Mouse (Mus musculus) liver, embryonic 12.5 days (tissue): ENCODE measurements around the gene Wbp4. TPM values are rescaled to one million over a fixed set of nuclear protein-coding genes. Genes with fewer than 3 reads are reported as not detected.
"Not testable (repeated sequence)": the region's sequence is repeated elsewhere in the genome, so short reads cannot be mapped to it uniquely, and the experiment has no call there.

Experiments
- ATAC-seq: fragments of 200-750 bp; cut with Nextera tagmentation; 2 replicates; pipeline ENCODE4 v1.8.0; 2017; ENCODE audit warnings: moderate number of reproducible peaks, mild to moderate bottlenecking, moderate library complexity
- H3K27ac ChIP-seq: fragments of 300-500 bp; sonication (generic); 2 replicates; pipeline ENCODE4 v1.5.1; 2016; ENCODE audit warnings: mild to moderate bottlenecking
- H3K27me3 ChIP-seq: fragments of 300-500 bp; sonication (generic); replicated peaks from 2 replicates; pipeline ENCODE4 v1.6.1; 2016; ENCODE audit warnings: mild to moderate bottlenecking, moderate library complexity
- H3K36me3 ChIP-seq: fragments of 300-500 bp; sonication (generic); 2 replicates; pipeline ENCODE4 v1.6.1; 2016; ENCODE audit warnings: mild to moderate bottlenecking, moderate library complexity
- H3K4me1 ChIP-seq: fragments of 300-500 bp; sonication (generic); 2 replicates; pipeline ENCODE4 v1.6.1; 2016
- H3K4me2 ChIP-seq: fragments of 300-500 bp; sonication (generic); 2 replicates; pipeline ENCODE4 v1.6.1; 2016; ENCODE audit warnings: mild to moderate bottlenecking, moderate library complexity
- H3K4me3 ChIP-seq: fragments of 300-500 bp; sonication (generic); 2 replicates; pipeline ENCODE4 v1.5.1; 2016; ENCODE audit warnings: mild to moderate bottlenecking, moderate library complexity
- H3K9ac ChIP-seq: fragments of 300-500 bp; sonication (generic); 2 replicates; pipeline ENCODE4 v1.6.1; 2016; ENCODE audit warnings: mild to moderate bottlenecking, moderate library complexity
- H3K9me3 ChIP-seq: fragments of 300-500 bp; sonication (generic); replicated peaks from 2 replicates; pipeline ENCODE4 v1.6.1; 2016; ENCODE audit warnings: mild to moderate bottlenecking, moderate library complexity
- WGBS: fragments of 180-500 bp; shearing (Covaris S2); methylation state at CpG from one replicate; pipeline ENCODE4 v1.1.7; 2016; ENCODE audit not compliant: insufficient replicate concordance; 5-methylcytosine and 5-hydroxymethylcytosine counted together
- polyA plus RNA-seq: library from polyadenylated mRNA; unstranded; fragments of >200 nt; fragmentation: Nextera tagmentation; extraction: Ambion mirVana; gene quantifications from 2 replicates; pipeline ENCODE4 v1.2.1, GENCODE M21; 2016

Wbp4 gene
- 22.4 and 23.5 TPM in 2 replicates for polyA plus RNA-seq

DNA sequence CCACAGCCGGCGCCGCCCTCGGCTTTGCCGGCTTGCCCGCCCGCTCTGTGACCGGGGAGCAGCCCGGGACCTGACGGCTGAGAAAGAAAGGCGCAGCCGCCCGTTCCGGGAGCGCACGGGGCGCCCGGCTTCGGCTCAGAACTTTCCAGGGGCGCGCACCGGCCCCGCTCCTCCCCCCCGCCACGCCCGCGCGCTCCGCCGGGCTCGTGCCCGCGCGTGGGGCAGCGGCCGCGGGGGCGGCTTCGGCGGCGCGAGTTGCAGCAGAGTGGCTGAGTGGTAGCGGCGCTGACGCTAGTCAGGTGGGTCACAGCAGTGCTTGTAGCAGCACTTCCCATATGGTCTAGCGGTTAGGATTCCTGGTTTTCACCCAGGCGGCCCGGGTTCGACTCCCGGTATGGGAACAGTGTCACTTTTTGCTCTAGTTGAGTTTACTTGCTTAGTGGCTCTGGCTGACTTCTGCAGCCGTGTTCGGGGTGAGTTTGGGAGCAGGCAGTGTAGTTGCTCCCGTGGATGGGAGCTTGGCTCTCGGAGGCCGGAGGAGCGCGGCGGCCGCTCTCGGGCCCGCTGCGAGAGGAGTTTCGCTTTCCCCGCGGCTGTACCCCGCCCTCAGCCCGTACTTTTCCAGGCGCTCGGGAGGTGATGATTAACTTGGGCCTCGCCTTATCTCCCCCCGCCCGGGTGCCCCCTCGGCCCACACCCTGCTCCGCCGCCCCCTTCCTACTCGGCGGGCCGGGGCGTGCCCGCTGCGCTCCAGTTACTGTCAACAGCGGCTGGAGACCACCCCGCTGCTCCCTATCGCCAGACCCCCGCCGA, at the start of gene Wbp4:
Gene Wbp4 (minus strand): TSS at position 182 of the 813 bp plus-strand sequence.
- peaks cover 25% of the 10 kb centered on the region for H3K36me3 ChIP-seq
- under 1% methylated on average over 86 of the region's 86 CpGs for WGBS
- ATAC-seq: peak; percentile 89
- H3K4me1 ChIP-seq: peaks cover 63% of the 10 kb centered on the region
- peak within 1 kb of the TSS; percentile 85 for H3K4me3 ChIP-seq
- H3K9ac ChIP-seq: peak within 1 kb of the TSS; percentile 95
- H3K4me2 ChIP-seq: peak within 1 kb of the TSS; percentile 93
- no peaks in the 10 kb centered on the region for H3K27me3 ChIP-seq
- H3K27ac ChIP-seq: peak within 1 kb of the TSS; percentile 100
- no peaks in the 10 kb centered on the region for H3K9me3 ChIP-seq

DNA sequence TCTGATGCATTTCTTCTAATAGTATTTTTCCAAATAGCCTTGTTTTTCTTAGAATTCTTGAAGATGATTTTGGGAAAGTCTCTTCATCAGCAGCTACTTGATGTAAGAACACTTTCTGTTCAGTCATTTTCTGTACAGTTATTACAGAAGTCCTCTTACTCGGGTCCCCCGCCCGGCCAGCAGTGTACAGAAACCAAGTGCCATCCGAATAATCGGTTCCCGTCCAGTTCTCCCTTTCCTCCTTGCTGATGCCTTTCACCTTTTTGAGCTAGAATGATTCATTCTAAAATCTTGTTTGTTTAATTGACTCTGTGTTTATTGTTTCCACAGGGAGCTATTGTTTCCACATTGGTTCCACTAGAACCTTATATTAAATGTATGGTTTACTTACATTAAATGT, 49.4 kb upstream of the Wbp4 start:
- H3K4me1 ChIP-seq: peaks cover 82% of the 10 kb centered on the region
- WGBS: 36% methylated on average over 6 of the region's 6 CpGs
- H3K36me3 ChIP-seq: peaks cover 16% of the 10 kb centered on the region; the same call in 1 of the 2 replicates
- ATAC-seq: no peak
- H3K4me2 ChIP-seq: peak overlapping the region; percentile 68
- H3K9ac ChIP-seq: peak overlapping the region; percentile 65
- H3K27ac ChIP-seq: peak overlapping the region; percentile 93
- H3K27me3 ChIP-seq: no peaks in the 10 kb centered on the region
- H3K9me3 ChIP-seq: no peaks in the 10 kb centered on the region
- H3K4me3 ChIP-seq: peak overlapping the region; percentile 28

DNA sequence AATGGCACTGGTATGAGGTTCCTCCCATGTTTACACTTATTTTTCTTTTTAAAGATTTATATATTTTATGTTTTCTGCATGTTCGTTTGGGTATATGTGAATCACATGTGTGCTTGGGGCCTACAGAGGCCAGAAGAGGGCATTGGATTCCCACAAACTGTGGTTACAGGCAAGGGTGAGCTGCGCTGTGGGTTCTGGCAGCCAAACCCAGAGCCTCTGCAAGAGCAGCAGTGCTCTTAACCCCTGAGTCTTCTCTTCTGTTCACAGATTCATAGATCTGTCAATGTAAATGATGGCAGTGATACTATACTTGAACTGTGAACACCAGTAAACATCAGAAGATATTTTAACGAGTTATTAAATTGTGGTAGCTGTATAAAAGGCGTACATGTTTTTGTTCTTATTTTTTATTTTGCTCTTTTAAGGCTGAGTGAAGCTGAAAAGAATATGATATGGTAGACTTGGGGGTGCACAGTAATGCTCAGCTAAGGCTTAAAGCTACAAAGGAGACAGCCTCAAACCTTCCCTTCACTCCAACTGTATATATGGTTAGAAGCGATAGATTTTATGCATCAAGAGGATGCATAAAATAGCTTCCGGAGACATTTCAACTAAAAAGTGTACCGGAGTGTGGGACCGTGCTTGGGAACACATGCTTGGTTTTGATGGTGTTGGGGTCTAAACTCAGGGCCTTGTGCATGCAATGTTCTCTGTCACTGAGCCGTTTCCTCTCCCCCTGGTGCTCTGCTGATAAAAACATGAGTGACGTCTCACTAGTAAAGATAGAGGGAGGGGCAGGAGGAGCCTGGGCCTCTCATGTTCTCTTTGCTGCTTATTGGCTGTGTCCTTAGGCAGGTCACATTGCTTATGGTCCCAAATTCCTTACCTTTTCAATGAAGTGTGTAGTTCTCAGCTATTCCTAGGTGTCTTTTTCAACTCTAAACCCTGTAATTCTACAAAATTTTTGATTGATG, 48.5 kb upstream of the Wbp4 start:
- peak overlapping the region; percentile 68 for H3K4me2 ChIP-seq
- peak overlapping the region; percentile 93 for H3K27ac ChIP-seq
- ATAC-seq: peak; percentile 98
- H3K27me3 ChIP-seq: no peaks in the 10 kb centered on the region
- H3K4me1 ChIP-seq: peaks cover 79% of the 10 kb centered on the region
- peak overlapping the region; percentile 28 for H3K4me3 ChIP-seq
- WGBS: 41% methylated on average over 10 of the region's 10 CpGs
- peaks cover 16% of the 10 kb centered on the region; the same call in 1 of the 2 replicates for H3K36me3 ChIP-seq
- peak overlapping the region; percentile 65 for H3K9ac ChIP-seq
- no peaks in the 10 kb centered on the region for H3K9me3 ChIP-seq

DNA sequence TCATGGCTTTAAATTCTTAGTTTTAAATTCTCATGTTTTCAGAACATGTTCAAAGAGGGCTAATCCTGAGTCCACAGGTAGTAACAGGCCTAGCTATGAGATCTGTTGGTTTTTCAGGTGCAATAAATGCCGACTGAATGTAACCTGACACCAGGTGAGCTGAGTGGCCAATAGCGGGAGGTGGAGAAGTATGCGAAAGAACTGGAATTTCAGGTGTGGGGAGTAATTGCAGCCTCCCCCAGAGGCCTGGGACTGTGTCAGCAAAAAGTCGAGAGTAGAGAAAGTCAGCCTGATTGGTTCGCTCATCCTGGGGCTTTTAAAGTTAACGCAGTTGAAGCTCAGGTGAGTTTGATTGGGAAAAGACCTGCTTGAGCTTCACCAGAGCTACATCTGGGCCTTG, 46.4 kb upstream of the Wbp4 start:
- no peaks in the 10 kb centered on the region for H3K9me3 ChIP-seq
- no peak for ATAC-seq
- H3K9ac ChIP-seq: no peak overlapping the region
- WGBS: 72% methylated on average over 6 of the region's 6 CpGs
- no peak overlapping the region for H3K4me2 ChIP-seq
- peaks cover 75% of the 10 kb centered on the region for H3K4me1 ChIP-seq
- H3K4me3 ChIP-seq: no peak overlapping the region
- no peaks in the 10 kb centered on the region for H3K27me3 ChIP-seq
- peak overlapping the region; percentile 40; the same call in 1 of the 2 replicates for H3K27ac ChIP-seq
- peaks cover 16% of the 10 kb centered on the region; the same call in 1 of the 2 replicates for H3K36me3 ChIP-seq

DNA sequence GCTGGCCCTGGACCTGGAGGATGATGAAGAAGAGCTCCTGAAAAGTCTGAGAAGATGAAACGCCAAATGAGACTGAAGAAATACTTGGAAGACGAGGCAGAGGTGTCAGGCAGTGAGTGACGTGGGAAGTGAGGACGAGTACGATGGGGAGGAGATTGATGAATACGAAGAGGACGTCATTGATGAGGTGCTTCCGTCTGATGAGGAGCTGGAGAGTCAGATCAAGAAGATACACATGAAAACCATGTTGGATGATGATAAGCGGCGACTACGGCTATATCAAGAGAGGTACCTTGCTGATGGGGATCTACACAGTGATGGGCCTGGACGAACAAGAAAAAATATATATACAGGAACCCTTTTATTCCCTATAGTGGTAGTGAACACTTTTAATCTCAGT, 44.8 kb upstream of the Wbp4 start:
- not testable (repeated sequence) for H3K27ac ChIP-seq, H3K9ac ChIP-seq, H3K27me3 ChIP-seq, H3K9me3 ChIP-seq, H3K4me2 ChIP-seq, H3K4me3 ChIP-seq, ATAC-seq
- Histone ChIP-seq H3K36me3 (peaks cover 16% of the 10 kb centered on the region; the same call in 1 of the 2 replicates), H3K4me1 (peaks cover 78% of the 10 kb centered on the region)
- 66% methylated on average over 12 of the region's 12 CpGs for WGBS

DNA sequence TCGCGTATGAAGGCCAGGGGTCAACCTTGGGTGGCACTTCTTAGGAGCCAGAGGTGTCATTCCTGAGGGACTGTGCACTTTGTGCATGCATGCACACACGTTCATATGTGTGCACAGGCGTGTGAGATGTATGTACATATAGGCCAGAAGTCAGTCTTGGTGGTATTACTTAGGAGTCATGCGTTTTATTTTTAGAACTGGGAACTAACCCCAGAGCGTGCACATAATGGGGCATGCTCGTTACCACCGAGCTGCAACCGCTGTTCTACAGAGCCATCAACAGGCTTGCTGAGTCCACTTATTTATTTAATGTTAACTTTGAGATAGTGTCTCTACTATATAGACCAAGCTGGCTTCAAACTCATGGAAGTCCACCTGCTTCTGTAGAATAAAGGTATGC, 41.1 kb upstream of the Wbp4 start:
- H3K27ac ChIP-seq: peak overlapping the region; percentile 86
- no peak overlapping the region for H3K4me3 ChIP-seq
- ATAC-seq: no peak
- 25% methylated on average over 9 of the region's 9 CpGs for WGBS
- H3K9me3 ChIP-seq: no peaks in the 10 kb centered on the region
- H3K27me3 ChIP-seq: no peaks in the 10 kb centered on the region
- peaks cover 11% of the 10 kb centered on the region; the same call in 1 of the 2 replicates for H3K36me3 ChIP-seq
- H3K9ac ChIP-seq: peak overlapping the region; percentile 53; the same call in 1 of the 2 replicates
- peak overlapping the region; percentile 47 for H3K4me2 ChIP-seq
- H3K4me1 ChIP-seq: peaks cover 72% of the 10 kb centered on the region

DNA sequence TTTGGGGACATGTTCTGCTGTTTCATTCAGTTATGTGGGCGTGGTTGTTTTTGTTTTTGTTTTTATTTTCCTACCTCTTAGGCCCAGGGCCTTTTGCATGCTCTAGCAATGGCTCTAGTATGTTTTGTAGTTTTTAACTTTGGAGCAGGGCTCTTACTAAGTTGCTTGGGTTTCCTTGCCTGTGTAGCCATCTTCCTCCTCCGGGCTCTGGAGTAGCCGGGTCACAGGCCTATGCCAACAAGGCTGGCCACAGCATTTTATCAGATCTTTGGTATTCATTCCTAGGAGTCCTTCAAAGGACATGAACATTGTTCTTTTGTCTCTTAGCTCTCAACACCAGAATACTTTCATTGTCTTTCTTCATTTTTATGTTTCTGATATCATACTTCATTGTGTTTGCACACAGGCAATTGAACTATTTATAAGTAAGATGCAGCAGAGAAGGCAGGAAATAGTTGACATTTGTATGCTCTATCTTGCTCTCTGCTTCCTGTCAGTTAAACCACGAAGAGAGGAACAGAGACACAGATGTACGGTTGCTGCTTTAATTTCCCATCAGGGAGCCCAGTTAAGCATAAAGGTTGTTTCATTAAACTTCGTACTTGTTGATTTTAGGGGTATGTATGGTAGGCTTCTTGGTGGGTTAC, 40.3 kb upstream of the Wbp4 start:
- Histone ChIP-seq H3K4me3 (peak overlapping the region; percentile 9), H3K4me1 (peaks cover 73% of the 10 kb centered on the region), H3K36me3 (0 out of 2 replicates have a peak, but pooled peaks cover 6% of the 10 kb centered on the region), H3K27me3 (no peaks in the 10 kb centered on the region), H3K9ac (peak overlapping the region; percentile 53), H3K9me3 (no peaks in the 10 kb centered on the region), H3K4me2 (peak overlapping the region; percentile 47), H3K27ac (peak overlapping the region; percentile 86)
- ATAC-seq: peak; percentile 36; the same call in 1 of the 2 replicates
- 18% methylated on average over 6 of the region's 6 CpGs for WGBS

DNA sequence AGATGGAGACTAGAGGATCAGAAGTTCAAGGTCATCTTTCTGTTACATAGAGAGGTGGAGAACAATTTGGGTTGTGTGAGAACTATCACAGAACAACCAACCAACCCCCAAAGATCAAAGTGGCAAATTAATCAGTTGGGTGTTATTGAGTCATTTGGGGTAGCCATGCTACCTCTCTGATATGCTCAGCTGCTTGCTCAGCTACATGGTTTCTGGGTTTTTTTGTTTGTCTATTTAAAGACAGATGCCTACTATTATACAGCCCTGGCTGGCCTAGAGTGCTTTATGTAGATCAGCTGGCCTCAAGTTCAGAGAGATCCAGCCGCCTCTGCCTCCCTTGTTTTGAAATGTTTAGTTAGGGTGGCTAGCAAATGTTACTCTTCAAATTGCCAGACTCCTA, 39.7 kb upstream of the Wbp4 start:
- 0 out of 2 replicates have a peak, but pooled peaks cover 2% of the 10 kb centered on the region for H3K36me3 ChIP-seq
- peak overlapping the region; percentile 86 for H3K27ac ChIP-seq
- peaks cover 75% of the 10 kb centered on the region for H3K4me1 ChIP-seq
- no peaks in the 10 kb centered on the region for H3K27me3 ChIP-seq
- H3K9me3 ChIP-seq: no peaks in the 10 kb centered on the region
- H3K4me3 ChIP-seq: peak overlapping the region; percentile 9
- 26% methylated on average over 1 of the region's 1 CpGs for WGBS
- peak overlapping the region; percentile 47 for H3K4me2 ChIP-seq
- peak; percentile 48 for ATAC-seq
- peak overlapping the region; percentile 53 for H3K9ac ChIP-seq

DNA sequence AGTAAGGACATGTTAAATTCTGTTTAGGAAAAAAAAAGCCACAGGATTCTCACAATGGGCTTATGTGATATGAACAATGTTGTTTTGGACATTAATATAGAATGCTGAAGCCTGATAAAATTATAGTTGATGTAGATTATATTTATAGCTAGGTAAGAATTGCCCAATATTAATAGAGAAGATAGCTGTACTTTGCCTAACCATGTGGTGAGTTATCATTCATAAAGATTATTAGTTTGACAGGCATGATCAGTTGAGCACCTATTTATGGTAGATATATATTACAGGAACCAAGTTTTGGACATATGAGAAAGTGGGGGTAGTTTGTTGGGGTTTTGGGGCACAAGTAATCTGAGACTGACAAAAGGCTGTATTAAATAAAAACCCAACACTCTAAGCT, 39.3 kb upstream of the Wbp4 start:
- no peak for ATAC-seq
- Histone ChIP-seq H3K9me3 (no peaks in the 10 kb centered on the region), H3K27ac (peak overlapping the region; percentile 86), H3K4me3 (no peak overlapping the region), H3K4me1 (peaks cover 77% of the 10 kb centered on the region), H3K36me3 (no peaks in the 10 kb centered on the region), H3K9ac (peak overlapping the region; percentile 53), H3K27me3 (no peaks in the 10 kb centered on the region), H3K4me2 (peak overlapping the region; percentile 47)

DNA sequence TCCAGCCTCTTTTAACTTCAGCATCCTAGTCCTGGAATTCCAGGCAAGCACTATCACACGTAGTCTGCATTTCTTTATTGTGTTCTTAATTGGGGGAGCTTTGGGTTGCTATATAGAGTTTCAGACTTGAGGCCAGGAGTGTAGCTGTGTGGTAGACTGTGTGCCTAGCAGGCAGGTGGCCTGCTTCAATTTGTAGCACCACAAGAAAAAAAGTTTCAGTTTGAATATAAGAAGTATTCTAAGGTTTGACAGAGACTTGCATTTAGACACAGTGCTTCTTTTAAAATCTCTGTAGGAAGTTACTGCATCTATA, 38.3 kb upstream of the Wbp4 start:
- Histone ChIP-seq H3K27ac (peak overlapping the region; percentile 67), H3K27me3 (no peaks in the 10 kb centered on the region), H3K9me3 (no peaks in the 10 kb centered on the region), H3K4me2 (peak overlapping the region; percentile 61), H3K4me3 (peak overlapping the region; percentile 28), H3K9ac (peak overlapping the region; percentile 61), H3K4me1 (peaks cover 85% of the 10 kb centered on the region), H3K36me3 (no peaks in the 10 kb centered on the region)
- no peak for ATAC-seq
- 64% methylated on average over 1 of the region's 1 CpGs for WGBS
